Mouse (Mus musculus): ENCODE results near the gene Gm10964. TPM values are rescaled to one million over a fixed set of nuclear protein-coding genes. Genes with fewer than 3 reads are reported as not detected.

Gm10964 gene
- total RNA-seq, 2 experiments from 2014 or later: not detected

DNA sequence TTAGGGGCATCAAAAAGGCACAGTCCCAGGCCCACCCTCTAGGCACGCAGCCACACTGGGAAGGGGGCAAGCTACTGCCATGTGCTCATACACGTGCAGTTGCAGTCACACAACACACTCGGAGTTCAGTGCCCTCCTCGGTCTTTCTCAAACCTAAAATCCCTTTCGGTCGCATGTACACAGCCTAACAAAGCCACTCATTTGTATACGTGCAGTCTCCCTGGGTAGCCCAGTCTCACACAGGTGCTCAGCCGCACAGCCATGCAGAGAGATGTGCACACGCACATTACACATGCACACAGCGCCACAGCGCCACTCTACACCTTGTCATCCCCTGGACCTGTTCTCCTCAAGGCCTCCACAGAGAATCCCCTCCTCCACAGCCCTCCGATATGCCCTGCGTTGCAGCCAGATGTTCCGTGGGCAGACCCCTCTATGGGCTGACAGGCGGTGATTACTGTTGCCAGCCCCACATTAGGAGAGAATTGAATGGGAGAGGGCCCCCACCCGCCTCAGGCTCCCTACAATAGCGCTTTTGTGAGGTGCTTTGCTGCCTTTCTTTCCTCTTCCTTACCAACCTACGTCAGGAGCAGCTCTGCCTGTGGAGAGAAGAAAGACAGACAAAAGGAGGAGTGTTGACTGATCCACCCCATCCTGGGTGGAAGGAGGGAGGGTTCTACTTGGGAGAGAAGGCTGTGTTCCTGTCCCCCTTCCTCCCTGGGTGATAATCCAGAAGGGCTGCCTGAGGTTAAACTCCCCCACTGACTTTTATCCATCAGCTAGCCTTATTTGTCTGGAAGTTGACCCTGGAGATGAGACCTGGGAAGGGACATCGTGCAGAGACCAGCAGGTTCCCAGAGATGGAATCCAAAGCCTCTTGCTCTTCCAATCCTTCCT lies 5.1 kb upstream of the Gm10964 start:
- DNase-seq (ENCODE audit: low spot score in 2 of 2): peak in 1 of 2 experiments; percentile 16

DNA sequence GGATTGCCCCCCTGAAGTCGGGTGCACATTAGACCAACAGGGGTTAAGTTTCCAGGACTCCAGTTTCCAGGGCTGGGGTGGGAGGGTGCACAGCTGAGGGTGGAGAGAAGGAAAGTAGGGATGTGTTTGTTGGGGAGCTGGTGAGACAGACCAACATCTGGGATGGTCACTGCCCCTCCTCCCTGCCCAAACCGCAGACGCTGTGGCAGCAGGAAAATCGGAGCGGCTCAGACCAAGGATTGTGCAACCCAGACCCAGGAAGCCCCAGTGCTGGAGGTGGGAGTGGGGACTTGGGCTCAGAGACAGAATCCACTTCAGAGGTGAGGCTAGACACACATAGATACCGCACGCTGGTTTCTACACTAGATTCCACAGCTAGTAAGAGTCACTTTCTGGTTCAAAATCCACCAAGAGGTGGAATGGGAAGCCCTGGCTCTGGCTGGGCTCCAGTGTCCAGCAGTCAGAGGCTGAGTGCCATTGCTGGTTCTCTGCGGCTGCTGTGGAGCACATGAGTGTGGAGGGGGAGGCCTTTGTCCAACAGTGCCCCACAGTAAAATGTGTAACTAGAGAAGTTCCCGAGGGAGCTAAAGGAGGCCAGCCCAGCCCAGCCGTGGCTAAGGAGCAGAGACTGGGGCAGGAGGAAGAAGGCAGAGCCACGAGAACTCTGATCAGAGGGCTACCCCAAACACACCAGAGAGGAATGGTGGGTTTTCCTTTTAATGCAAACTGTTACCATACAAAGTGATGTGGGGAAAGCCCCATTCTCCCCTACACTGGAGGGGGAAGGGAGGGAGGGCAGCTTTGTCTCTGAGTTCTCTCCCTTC lies 4.3 kb upstream of the Gm10964 start:
- DNase-seq (ENCODE audit: low spot score in 2 of 2): no peak

DNA sequence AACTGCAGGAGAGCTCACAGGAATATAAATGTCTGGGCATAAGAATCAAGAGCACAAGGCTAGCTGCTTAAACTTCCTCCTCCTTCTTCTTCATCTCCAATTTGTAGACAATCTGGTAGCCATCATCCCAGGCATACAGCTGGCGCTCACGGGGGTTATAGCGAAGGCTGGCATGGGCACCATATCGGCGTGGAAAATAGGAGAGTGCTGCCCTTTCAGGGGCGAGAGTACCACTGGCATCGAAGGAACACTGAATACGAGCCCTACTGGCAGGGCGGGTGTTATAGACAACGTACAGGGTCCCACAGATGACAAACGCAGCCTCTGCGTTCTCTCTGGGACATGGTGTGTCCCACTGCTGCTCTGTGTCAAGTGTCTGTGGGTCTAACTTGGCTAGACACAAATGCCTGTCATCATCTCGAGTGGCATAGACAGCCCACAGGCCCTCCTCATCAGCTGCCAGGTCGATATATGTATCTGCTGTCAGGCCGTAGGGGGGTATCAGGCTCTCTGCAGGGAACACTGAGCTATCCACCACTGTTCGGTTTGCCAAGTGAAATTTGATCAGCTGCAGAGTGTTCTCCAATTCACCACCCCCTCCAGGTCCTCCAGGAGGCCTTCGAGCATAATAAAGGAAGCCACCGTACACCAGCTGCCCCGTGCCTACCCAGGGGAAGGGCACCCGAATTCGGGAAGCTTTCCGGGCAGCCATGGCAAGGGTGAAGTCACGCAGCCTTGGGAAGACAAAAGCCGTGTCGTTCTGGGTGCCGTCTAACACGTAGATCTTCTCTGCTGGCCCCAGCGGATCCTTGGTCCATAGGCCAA lies 3.2 kb upstream of the Gm10964 start:
- no peak for DNase-seq (ENCODE audit: low spot score in 2 of 2)

DNA sequence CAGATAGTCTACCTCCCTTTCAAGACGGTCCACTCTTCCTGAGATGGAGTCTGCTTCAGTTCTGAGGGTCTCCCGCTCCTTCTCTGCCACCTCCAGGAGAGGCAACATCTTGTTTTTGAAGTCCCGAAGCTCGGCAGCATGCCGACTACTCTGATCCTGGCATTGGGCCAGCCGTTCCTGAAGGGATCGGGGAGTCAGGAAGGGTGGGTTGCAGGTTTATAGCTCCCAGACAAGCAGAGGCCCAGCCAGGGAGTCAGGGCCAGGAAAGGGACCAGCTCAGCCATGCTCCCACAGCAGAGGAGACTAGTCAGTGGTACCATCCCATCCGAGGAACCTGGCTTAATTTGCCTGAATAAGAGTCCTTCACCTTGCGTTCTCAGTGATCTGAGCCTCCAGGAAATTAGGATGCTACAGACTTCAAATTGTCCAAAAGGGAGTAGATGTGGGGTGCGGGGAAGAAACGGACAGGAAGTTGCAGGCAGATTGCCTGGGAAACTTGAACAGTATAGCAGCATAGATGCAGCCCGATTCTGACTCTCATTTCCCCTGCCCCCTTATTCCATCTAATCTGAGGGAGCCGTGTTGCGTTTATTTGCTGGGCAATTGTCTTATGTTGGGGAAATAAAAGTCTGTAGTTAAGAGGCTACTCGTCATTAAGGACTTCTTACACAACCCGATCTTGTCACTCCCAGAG lies 2.0 kb upstream of the Gm10964 start:
- DNase-seq (ENCODE audit: low spot score in 2 of 2): peak; percentile 18 to 48

DNA sequence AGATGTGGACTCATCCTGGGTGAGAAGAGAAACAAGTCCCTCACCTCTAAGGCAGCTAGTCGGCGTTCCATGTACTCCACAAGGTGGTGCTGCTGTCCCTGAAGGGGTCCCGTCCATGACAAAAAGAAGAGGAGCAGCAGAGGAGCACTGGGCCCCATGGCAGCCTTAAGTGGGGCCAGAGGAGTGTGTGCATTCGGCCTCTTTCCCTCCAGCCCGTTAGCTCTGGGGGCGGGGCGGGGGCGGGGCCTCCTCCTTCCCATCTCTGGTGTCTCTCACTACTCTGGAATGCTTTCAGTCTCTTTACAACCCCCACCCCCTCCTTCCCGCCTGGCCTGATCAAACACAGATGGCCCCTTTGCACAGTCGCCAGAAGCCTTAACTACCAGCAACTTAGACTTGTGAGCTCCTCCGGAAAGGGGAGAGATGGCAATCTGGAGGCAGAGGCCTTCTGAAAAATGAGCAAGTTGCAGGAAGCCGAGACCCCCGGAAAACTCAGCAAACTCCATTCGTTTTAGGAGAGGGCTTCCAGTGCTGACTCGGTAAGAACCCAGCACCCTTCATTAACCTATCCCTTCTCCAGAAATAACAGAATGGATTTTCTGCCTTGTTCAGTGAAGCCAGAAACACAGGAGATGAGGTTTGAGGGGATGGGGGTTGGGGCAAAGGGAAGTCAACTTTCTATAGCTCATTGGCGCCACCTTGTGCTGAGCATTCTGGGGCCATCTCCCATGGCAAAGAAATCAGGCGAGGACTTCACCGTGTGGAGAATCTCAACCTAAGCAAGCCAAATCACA lies 1.2 kb upstream of the Gm10964 start, which contains the start of gene Olfml3:
Gene Olfml3, minus strand, starts transcription at position 224 of the 794 bp plus-strand sequence.
- peak; percentile 80 to 87 for DNase-seq (ENCODE audit: low spot score in 2 of 2)

DNA sequence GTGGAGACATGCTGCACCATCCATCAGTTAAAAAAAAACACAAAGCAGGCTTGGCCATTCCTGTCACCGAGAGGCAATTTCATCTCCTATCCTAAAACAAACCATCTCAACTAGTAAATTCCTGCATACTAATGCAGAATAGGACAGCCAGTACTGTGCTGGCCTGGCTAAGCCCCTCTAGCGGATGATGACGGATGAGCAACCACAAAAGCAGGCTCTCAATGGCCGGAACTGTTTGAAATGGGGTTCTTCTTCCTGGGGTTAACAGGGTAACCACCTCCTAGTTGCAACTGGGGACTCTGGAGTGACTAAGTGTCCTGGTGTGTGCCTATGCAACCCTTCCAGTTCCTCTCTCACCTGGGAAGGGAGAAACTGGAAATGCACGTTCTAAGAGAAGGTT lies 1.2 kb downstream of the Gm10964 start:
- no peak for DNase-seq (ENCODE audit: low spot score in 2 of 2)

DNA sequence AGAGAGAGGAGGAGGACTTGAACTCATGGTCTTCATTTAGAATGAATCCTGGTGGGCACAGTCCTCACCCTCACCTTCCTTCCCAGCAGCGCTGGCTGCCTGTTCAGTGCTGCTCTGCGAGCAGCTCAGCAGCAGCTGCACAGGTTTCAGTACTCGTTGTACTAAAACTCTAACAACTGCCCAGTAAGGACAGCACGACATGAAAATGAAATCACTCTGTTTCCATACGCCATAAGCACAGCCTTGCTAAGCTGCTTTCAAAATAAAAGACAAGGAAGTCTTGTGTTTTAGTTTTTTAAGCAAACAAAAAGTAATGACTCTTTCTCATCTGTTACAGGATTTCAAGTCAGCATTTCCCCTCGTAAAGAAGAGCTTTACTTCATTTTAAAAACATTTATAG lies 4.0 kb downstream of the Gm10964 start:
- peak in 1 of 2 experiments; percentile 7 for DNase-seq (ENCODE audit: low spot score in 2 of 2)

DNA sequence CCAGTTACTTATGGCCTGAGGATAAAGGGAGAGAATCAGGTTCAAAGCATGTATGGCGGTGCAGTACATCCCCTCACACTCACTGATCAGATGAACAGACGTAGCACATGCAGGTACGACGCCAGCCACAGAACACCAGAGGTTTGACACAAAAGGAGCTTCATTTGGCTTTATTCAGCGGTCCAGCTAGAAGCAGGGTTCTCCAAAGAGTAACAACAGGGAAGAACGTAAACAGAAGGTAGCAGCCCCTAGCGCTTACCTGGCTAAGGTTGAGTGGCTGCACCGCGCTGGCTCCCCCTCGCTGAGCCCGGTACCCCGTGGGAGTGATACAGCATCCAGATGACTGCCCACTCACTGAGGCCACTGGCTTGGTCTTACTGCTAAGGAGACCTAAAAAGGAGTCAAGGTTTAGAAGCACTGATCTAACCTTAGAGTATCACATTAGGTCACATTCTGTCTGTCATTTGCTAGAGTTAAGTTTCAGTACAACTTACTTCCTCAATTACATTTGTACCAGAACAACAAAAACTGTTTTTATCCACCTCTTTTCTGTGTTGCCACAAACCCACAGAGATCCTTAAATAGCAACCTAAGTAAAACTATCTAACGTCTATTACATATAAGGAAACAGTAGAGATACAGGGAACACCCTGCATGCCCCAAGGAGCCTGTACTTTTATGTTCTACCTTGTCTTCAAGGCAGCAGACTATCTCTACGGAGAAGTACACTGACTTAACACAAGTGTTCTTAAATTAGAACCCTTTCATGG lies 6.0 kb downstream of the Gm10964 start:
- no peak for DNase-seq (ENCODE audit: low spot score in 2 of 2)

DNA sequence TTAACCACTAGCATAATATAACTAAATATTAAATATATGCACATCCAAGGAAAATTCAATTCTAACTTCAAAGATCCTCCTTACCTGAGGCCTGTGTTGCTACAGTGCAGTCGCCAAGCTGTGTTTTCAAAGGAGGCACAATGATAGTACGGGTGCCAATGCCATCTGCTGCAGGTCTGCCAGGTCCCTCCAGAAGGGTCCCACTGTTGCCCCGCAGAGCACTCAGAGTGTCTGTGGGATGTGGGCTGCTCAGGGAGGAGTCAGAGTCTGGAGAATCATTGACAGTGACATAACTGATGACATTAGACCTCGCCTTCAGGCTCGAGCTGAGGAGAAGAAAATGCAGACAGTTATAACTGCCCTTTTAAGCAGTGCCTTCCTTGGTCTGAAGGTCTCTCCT lies 7.5 kb downstream of the Gm10964 start:
- no peak for DNase-seq (ENCODE audit: low spot score in 2 of 2)

DNA sequence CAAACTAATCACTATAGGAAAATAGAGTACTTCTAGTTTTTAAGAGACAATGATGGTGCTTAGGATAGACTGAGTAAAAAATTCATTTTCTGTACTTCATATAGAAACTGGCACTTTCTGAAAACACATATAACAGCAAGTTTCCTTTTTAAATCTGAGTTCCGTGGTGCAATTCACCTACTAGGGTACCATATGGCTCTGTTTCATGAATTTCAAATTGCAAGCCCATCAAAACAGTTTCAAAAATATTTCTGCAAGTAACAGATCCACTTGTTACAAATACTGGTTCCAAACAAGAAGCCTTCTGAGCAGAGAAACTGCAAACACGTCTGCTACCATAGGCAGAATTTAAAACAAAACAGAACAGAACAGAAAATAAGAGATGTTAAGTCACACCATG lies 12.4 kb downstream of the Gm10964 start:
- DNase-seq (ENCODE audit: low spot score in 2 of 2): no peak

DNA sequence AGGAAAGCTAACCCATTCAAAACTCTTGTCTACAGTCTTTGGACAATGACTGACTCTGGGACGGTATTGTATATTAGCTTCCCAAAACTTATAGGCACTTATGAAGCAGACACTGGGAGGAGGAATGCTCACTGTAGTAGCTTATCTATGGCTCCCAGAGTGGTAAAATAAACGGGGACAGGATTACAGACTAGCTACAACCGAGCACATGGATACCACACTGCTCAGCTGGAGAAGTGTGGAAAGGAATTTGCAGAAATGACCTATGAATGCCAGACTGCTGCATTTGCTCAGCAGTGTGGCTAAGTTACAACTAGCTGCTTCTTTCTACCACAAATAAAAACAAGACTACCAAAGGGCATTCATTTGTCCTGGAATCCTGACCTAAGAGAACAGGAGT lies 16.2 kb downstream of the Gm10964 start:
- DNase-seq (ENCODE audit: low spot score in 2 of 2): no peak

DNA sequence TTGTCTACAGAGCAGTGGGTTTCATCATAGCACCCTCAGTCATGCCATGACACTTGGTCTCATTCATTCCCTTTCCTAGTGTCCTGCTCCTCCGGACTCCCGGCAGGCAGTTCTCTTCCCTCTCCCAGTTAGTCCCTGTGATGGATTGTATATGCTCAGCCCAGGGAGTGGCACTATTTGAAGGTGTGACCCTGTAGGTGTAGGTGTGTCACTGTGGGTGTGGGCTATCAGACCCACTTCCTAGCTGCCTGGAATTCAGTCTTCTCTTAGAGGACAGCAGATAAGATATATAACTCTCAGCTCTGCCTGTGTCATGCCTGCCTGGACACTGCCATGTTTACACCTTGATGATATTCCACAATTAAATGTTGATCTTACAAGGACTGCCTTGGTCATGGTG lies 17.8 kb downstream of the Gm10964 start:
- no peak for DNase-seq (ENCODE audit: low spot score in 2 of 2)

DNA sequence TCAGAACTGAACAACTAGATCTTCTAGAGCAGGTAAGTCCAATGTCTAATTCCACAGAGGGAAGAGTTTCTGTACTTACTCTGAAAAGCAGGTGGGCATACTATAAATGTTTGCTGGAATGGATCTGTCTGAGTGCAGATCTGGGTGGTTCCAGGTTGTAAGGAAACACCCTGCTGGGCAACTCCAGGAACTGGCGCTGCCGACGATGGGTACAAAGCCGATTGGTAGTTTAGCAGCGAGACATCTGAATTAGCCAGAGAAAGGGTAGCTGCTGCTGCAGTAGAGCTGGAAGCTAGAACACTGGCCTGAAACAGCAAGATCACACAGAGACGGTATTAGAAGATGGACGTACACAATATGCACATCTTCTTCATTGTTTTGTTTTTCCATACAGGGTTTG lies 19.3 kb downstream of the Gm10964 start:
- no peak for DNase-seq (ENCODE audit: low spot score in 2 of 2)

DNA sequence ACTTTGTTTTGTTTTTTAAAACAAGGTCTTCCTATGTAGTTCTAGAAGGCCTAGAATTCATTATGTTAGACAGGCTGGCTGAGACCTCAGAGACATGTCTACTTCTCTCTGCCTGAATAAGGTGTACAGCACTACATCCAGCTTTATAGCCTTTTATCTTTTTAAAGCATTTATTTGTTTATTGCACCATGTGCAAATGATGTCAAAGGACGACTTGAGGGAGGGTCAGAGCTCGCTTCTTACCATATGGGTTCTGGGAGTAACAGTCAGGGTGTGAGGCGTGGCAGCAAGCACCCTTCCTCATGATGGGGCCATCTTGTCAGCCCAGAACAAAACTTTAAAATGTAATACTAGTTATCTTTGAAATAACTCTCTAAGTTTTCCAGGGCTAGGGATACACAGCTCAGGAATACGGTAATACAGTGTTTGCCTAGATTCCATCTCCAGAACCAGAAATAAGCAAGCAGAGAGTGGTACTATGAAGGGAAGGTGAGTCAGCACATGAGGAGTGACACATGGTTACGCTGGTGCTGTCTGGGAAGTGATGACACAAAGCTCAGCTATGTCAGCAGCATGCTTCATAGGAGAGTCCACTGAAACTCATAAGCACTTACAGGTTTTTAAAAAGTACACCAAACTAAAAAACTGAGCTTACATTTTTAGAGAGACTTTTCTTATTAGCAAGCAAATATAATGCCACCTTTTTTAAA lies 20.2 kb downstream of the Gm10964 start:
- DNase-seq (ENCODE audit: low spot score in 2 of 2): no peak

DNA sequence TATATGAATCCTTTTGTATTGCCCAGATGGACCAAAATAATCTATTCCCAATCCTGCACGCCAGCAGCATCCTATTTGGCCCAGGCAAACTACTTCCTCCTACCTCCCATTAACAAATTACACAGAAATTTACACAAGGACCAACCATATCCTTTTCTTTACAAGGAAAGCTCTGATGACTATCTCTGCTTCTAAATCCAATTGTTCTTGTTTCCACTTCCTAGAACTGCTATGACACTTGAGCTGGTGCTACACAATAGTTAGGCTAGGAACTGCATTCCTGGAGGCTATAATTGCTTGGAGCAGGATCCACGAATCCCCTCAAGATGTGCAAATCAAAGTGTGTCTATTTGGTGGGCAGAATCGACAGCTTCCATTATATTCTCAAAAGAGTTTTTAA lies 27.6 kb downstream of the Gm10964 start:
- DNase-seq (ENCODE audit: low spot score in 2 of 2): no peak

DNA sequence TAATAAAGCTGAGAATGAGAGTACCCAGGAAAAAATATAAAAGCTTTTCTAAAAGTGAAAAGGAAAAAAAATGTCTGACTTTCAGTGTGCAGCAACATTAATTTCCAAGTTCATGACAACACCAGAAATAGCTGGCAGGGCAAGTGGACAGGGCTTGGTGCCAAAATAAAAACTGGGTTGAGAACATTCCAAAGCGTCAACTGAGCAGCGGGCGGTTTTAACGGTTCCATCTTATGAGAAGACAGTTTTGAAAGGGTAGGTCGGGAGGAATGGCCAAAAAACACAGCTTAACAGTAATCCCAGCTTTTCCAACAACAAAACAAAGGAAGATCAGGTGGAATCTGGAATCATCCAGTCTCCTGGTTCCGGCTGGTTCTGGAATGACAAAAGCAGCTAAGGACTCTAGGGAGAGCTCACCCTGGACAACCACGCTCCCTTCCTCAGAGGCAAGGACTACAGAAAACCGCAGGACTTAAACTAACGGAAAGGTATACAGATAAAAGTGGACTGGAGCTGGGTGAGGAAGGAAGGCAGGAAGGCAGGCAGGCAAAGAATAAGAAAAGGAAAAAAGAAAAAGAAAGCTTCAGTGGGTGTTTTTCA lies 32.5 kb downstream of the Gm10964 start:
- DNase-seq (ENCODE audit: low spot score in 2 of 2): peak; percentile 57 to 68

DNA sequence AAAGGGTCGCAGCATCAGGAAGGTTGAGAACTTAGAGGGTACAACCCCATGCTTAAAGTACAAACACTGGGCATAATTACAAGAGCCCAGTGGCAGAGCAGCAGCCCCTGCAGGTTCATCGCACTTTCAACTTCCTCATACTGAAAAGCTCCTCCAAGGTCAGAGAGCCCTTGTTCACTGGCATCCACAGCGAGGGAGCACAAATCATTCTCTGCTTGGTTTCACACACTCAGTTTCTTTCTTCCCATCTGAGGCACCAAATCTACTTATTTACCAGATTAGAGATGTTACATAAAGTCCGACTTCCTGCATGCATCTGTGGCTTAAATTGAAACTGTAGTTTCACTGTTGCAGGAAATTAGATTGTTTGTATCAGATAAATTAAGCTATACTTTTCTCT lies 33.7 kb downstream of the Gm10964 start:
- DNase-seq (ENCODE audit: low spot score in 2 of 2): no peak

DNA sequence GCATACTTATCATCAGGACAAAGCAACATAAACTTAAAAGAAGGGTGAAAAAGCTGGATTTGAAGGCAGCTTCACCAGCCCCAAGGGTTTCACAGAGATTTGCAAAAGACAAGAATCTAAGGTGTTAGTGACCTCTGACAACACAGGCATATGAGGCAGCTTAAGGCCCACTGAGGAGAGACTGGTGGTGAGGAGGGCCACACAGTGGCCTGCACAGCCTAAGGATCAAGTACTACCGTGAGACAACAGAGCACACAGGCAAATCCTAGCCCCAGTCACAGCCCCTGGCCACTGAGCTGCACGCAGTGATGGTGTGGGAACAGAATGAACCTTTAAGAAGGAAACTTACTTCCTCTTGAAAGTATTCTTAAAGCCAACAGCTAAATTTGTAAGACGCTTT lies 34.3 kb downstream of the Gm10964 start:
- no peak for DNase-seq (ENCODE audit: low spot score in 2 of 2)
